Mouse (Mus musculus) bone marrow macrophage, adult 2 months (primary cell): ENCODE measurements around the gene Hoxc5.

Source experiments
- CTCF ChIP-seq: IDR thresholded peaks from 2 replicates; pipeline ENCODE4 v1.5.1; 2012; ENCODE audit warnings: low read depth, mild to moderate bottlenecking, low read length, moderate library complexity
- POLR2A ChIP-seq: IDR thresholded peaks from 2 replicates; pipeline ENCODE4 v1.6.1; 2012; ENCODE audit warnings: mild to moderate bottlenecking, low read depth, low read length, borderline replicate concordance

DNA sequence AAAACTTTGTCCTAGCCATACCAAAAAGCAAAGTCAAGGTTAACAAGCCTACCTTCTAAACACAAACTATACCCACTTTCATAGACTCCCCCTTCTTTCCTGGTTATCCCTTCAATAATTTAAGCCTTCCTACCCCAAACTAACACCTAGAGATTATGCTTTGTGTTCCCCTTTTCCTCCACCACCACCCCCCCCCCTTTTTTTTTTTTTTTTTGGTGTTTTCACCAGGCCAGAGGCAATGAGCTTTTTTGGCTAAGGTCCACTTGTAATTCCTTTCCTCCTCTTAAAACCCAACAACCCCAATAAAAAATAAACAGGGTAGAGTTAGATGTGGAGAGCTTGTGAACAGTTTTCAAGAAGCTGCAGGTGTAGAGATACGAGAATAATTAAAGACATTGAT lies 2.1 kb downstream of the Hoxc5 start:
- TF ChIP-seq CTCF (no peak), POLR2A (no peak)
